Mouse (Mus musculus): ENCODE data around the gene Plcd1. TPM values are rescaled to one million over a fixed set of nuclear protein-coding genes. Genes with fewer than 3 reads are reported as not detected.

Plcd1 gene
- polyA plus RNA-seq, 1 experiment, result 2.6 TPM

- H3K4me3 ChIP-seq (replicated peaks; ENCODE audit: control insufficient read depth, low read depth, low read length), result no peak overlapping the region
- TF ChIP-seq CTCF (IDR thresholded peaks at IDR 0.05; ENCODE audit: control insufficient read depth, insufficient read depth, low read length) (no peak), POLR2A (IDR thresholded peaks at IDR 0.05; ENCODE audit: borderline replicate concordance, control insufficient read depth, low read depth, low read length) (no peak)
- no peaks in the 10 kb centered on the region; the same call in 1 of the 2 replicates for H3K4me1 ChIP-seq (ENCODE audit: control insufficient read depth, insufficient read depth, low read length)
- WGBS, result 79% methylated on average over 9 of the region's 9 CpGs
- H3K27ac ChIP-seq (ENCODE audit: control insufficient read depth, insufficient read depth, low read depth, low read length, poor library complexity), result no peak overlapping the region
Observed at GRCm38 (mm10) chr9:119071786-119072185, 21.5 kb downstream of the Plcd1 start.

DNA sequence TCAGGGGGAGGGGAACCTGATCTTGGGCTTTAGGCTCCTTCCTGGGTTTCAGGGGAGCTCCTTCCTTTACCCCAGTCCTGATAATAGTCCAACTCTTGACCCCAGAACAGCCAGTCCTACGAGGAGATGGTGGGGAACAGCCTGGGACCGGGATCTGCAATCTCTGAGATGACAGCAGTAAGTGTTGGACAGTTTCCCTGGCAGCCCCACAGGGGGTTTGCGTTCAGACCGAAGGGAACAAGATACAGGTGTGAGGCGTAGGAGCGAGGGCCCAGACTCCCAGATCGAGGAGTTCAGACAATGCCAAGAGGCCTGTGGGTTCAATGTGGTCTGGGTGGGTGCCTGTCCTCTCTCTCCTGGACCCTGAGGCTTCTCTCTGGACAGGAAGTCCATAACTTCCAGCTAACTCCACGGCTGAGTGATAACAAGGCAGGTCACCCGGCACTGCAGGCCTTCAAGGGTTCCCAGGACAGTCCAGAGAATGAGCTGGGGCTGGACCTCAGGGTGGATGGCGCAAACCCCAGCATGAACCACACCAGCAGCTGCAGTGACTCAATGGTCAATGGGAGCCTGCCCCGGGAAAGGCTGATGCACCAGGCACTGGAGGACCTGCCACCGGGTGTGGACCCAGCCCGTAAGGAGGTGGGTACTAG lies 23.0 kb downstream of the Plcd1 start:
- H3K27ac ChIP-seq (ENCODE audit: control insufficient read depth, insufficient read depth, low read depth, low read length, poor library complexity), result no peak overlapping the region
- no peak for TF ChIP-seq POLR2A (IDR thresholded peaks at IDR 0.05; ENCODE audit: borderline replicate concordance, control insufficient read depth, low read depth, low read length)
- no peak for TF ChIP-seq CTCF (IDR thresholded peaks at IDR 0.05; ENCODE audit: control insufficient read depth, insufficient read depth, low read length)
- 77% methylated on average over 13 of the region's 13 CpGs for WGBS
- H3K4me1 ChIP-seq (ENCODE audit: control insufficient read depth, insufficient read depth, low read length), result no peaks in the 10 kb centered on the region; the same call in 1 of the 2 replicates
- H3K4me3 ChIP-seq (replicated peaks; ENCODE audit: control insufficient read depth, low read depth, low read length), result no peak overlapping the region

GRCm38 (mm10) chr9:119068266-119068665 lies 25.0 kb downstream of the Plcd1 start:
- TF ChIP-seq POLR2A (IDR thresholded peaks at IDR 0.05; ENCODE audit: borderline replicate concordance, control insufficient read depth, low read depth, low read length), result no peak
- no peak for TF ChIP-seq CTCF (IDR thresholded peaks at IDR 0.05; ENCODE audit: control insufficient read depth, insufficient read depth, low read length)
- no peak overlapping the region for H3K4me3 ChIP-seq (replicated peaks; ENCODE audit: control insufficient read depth, low read depth, low read length)
- 85% methylated on average over 11 of the region's 11 CpGs for WGBS

DNA sequence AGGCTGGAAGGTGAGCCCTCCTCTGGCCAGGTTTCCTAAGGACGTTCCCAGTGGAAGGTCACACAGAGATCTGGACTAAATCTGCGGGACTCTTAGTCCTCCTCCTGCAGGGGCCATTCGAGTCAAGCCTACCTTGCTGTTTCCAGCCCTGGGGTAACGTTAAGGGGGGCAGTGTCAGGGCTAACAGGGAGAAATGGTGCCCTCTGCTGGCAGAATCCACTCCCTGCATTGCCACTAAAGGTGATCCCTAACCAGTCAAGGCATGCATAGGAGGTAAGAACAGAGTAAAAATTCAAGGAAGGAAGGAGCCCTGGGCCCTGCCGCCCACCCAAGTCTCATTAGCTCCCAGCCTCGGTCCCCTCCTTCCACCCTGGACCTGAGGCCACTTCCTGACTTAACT lies 25.7 kb downstream of the Plcd1 start:
- peak; percentile 87 for TF ChIP-seq CTCF (IDR thresholded peaks at IDR 0.05; ENCODE audit: control insufficient read depth, insufficient read depth, low read length)
- no peak for TF ChIP-seq POLR2A (IDR thresholded peaks at IDR 0.05; ENCODE audit: borderline replicate concordance, control insufficient read depth, low read depth, low read length)
- Histone ChIP-seq H3K4me1 (ENCODE audit: control insufficient read depth, insufficient read depth, low read length) (no peaks in the 10 kb centered on the region; the same call in 1 of the 2 replicates), H3K27ac (ENCODE audit: control insufficient read depth, insufficient read depth, low read depth, low read length, poor library complexity) (no peak overlapping the region), H3K4me3 (replicated peaks; ENCODE audit: control insufficient read depth, low read depth, low read length) (no peak overlapping the region)
- WGBS, result 3% methylated on average over 6 of the region's 6 CpGs

More at GRCm38 (mm10) chr9:119068266-119068665, 25.0 kb downstream of the Plcd1 start:
- H3K27ac ChIP-seq (ENCODE audit: control insufficient read depth, insufficient read depth, low read depth, low read length, poor library complexity), result no peak overlapping the region
- no peaks in the 10 kb centered on the region; the same call in 1 of the 2 replicates for H3K4me1 ChIP-seq (ENCODE audit: control insufficient read depth, insufficient read depth, low read length)

DNA sequence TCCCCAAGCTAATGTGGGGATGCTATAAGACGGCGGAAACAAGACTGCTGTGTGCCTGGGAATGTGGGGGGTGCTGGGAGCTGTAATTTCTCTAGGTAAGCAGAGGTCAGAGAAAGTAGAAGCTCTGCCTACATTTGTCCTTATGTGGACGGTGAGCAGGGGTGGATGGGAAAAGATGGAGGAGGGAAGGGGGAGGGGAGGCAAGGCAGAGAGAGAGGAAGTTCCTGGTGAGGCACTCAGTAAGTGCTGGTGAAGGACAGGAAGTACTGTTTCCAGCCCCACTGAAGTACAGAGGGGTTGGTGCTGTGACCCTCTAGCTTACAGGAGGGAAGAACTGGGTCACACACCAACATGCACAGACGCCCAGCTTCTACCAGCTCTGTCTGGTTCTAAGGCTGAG lies 29.0 kb downstream of the Plcd1 start:
- H3K4me3 ChIP-seq (replicated peaks; ENCODE audit: control insufficient read depth, low read depth, low read length), result peak overlapping the region; percentile 24
- TF ChIP-seq POLR2A (IDR thresholded peaks at IDR 0.05; ENCODE audit: borderline replicate concordance, control insufficient read depth, low read depth, low read length) (no peak), CTCF (IDR thresholded peaks at IDR 0.05; ENCODE audit: control insufficient read depth, insufficient read depth, low read length) (no peak)

DNA sequence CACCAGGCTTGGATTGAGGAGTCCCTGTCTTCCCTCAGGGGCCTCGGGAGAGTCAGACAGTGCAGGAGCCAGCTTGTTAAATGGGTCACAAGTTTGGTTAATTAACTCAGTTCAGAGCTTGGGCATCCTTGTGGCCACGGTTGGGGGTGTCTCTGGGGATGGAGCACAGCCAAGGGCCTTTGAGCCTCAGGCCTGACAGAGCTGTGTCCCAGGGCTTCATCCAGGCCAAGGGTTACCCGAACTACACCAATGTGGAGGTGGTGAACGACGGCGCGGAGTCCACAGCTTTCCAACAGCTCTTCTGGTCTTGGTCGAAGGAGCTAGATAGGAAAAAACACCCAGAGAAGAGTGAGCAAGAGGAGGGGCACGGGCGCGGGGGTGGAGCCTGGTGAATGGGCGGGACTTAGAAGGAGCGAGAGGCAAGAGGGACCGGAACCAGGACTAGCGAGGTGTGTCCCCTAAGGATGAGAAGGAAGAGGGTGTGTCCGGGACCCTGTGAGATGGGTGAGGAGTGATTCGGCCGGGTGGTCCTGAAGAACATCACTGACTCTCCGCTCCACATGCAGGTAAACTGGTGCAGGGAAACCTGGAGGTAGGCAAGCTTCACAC lies 30.2 kb downstream of the Plcd1 start:
- Histone ChIP-seq H3K27ac (ENCODE audit: control insufficient read depth, insufficient read depth, low read depth, low read length, poor library complexity) (no peak overlapping the region), H3K4me3 (replicated peaks; ENCODE audit: control insufficient read depth, low read depth, low read length) (peak overlapping the region; percentile 62), H3K4me1 (ENCODE audit: control insufficient read depth, insufficient read depth, low read length) (no peaks in the 10 kb centered on the region; the same call in 1 of the 2 replicates)
- no peak for TF ChIP-seq POLR2A (IDR thresholded peaks at IDR 0.05; ENCODE audit: borderline replicate concordance, control insufficient read depth, low read depth, low read length)
- no peak for TF ChIP-seq CTCF (IDR thresholded peaks at IDR 0.05; ENCODE audit: control insufficient read depth, insufficient read depth, low read length)
- 58% methylated on average over 19 of the region's 19 CpGs for WGBS

More for the DNA sequence above, 29.0 kb downstream of the Plcd1 start:
- 30% methylated on average over 4 of the region's 4 CpGs for WGBS
- Histone ChIP-seq H3K27ac (ENCODE audit: control insufficient read depth, insufficient read depth, low read depth, low read length, poor library complexity) (no peak overlapping the region), H3K4me1 (ENCODE audit: control insufficient read depth, insufficient read depth, low read length) (no peaks in the 10 kb centered on the region; the same call in 1 of the 2 replicates)

DNA sequence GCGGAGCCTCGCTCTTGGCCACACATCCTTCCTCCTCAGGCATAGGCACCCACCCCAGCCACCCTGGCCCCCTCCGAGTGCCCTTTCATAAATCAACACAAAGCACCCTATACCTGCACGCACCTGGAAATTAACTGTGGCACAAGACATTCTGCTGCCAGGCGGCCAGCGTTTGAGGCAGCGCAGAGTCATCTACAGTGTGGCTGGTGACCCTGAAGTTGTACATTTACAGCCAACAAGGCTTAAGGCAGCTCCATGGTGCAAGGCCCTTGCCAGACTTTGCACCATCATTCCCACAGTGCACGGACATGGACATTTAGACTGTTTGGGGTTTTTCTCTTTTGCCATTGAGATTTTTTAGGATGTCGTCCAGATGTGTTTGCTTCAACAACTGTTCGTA lies 32.6 kb downstream of the Plcd1 start:
- Histone ChIP-seq H3K4me1 (ENCODE audit: control insufficient read depth, insufficient read depth, low read length) (no peaks in the 10 kb centered on the region; the same call in 1 of the 2 replicates), H3K27ac (ENCODE audit: control insufficient read depth, insufficient read depth, low read depth, low read length, poor library complexity) (no peak overlapping the region), H3K4me3 (replicated peaks; ENCODE audit: control insufficient read depth, low read depth, low read length) (no peak overlapping the region)
- 81% methylated on average over 10 of the region's 10 CpGs for WGBS
- no peak for TF ChIP-seq CTCF (IDR thresholded peaks at IDR 0.05; ENCODE audit: control insufficient read depth, insufficient read depth, low read length)
- no peak for TF ChIP-seq POLR2A (IDR thresholded peaks at IDR 0.05; ENCODE audit: borderline replicate concordance, control insufficient read depth, low read depth, low read length)

GRCm38 (mm10) chr9:119058245-119058644 lies 35.1 kb downstream of the Plcd1 start:
- no peak for TF ChIP-seq CTCF (IDR thresholded peaks at IDR 0.05; ENCODE audit: control insufficient read depth, insufficient read depth, low read length)
- TF ChIP-seq POLR2A (IDR thresholded peaks at IDR 0.05; ENCODE audit: borderline replicate concordance, control insufficient read depth, low read depth, low read length), result no peak
- Histone ChIP-seq H3K4me1 (ENCODE audit: control insufficient read depth, insufficient read depth, low read length) (no peaks in the 10 kb centered on the region), H3K4me3 (replicated peaks; ENCODE audit: control insufficient read depth, low read depth, low read length) (no peak overlapping the region), H3K27ac (ENCODE audit: control insufficient read depth, insufficient read depth, low read depth, low read length, poor library complexity) (no peak overlapping the region)
- WGBS, result 89% methylated on average over 7 of the region's 7 CpGs
